Mouse (Mus musculus) liver, embryonic 14.5 days (tissue): ENCODE measurements around the gene Fam181b.

Experiments used
- CTCF ChIP-seq: IDR thresholded peaks from 2 replicates; pipeline ENCODE4 v1.5.1; 2016; ENCODE audit warnings: antibody characterized with exemption, low read depth, control low read depth
- EP300 ChIP-seq: IDR thresholded peaks from 2 replicates; pipeline ENCODE4 v1.6.1; 2016; ENCODE audit warnings: antibody characterized with exemption, low read depth

GRCm38 (mm10) chr7:93117561-93117960, 37.9 kb downstream of the Fam181b start:
- TF ChIP-seq CTCF, result no peak
- no peak for TF ChIP-seq EP300
